Mouse (Mus musculus) limb, embryonic 10.5 days (tissue): ENCODE measurements around the gene Limk1. TPM values are rescaled to one million over a fixed set of nuclear protein-coding genes. Genes with fewer than 3 reads are reported as not detected.

ENCODE experiments used
- DNase-seq: peaks from one replicate; pipeline ENCODE4 v3.0.0-alpha.2; 2017; ENCODE audit warnings: low spot score
- H3K27ac ChIP-seq: fragments of 300-500 bp; sonication (generic); 2 replicates; pipeline ENCODE4 v1.5.1; 2016; ENCODE audit warnings: mild to moderate bottlenecking
- H3K27me3 ChIP-seq: fragments of 300-500 bp; sonication (generic); 2 replicates; pipeline ENCODE4 v1.6.1; 2016; ENCODE audit warnings: low read depth, mild to moderate bottlenecking; ENCODE audit not compliant: poor library complexity, severe bottlenecking
- H3K36me3 ChIP-seq: fragments of 300-500 bp; sonication (generic); 2 replicates; pipeline ENCODE4 v1.6.1; 2016; ENCODE audit warnings: mild to moderate bottlenecking, moderate library complexity
- H3K4me1 ChIP-seq: fragments of 300-500 bp; sonication (generic); 2 replicates; pipeline ENCODE4 v1.6.1; 2016
- H3K4me3 ChIP-seq: fragments of 300-500 bp; sonication (generic); 2 replicates; pipeline ENCODE4 v1.5.1; 2016; ENCODE audit warnings: mild to moderate bottlenecking, moderate library complexity
- H3K9me3 ChIP-seq: fragments of 300-500 bp; sonication (generic); replicated peaks from 2 replicates; pipeline ENCODE4 v1.6.1; 2016; ENCODE audit warnings: mild to moderate bottlenecking
- WGBS: fragments of 180-500 bp; shearing (Covaris S2); methylation state at CpG from one replicate; pipeline ENCODE4 v1.1.7; 2016; 5-methylcytosine and 5-hydroxymethylcytosine counted together
- polyA plus RNA-seq: library from polyadenylated mRNA; unstranded; fragments of >200 nt; fragmentation: Nextera tagmentation; extraction: Ambion mirVana; gene quantifications from 2 replicates; pipeline ENCODE4 v1.2.1, GENCODE M21; 2016

Limk1 gene
- polyA plus RNA-seq, 1 experiment from 2014 or later = 5.3 TPM

DNA sequence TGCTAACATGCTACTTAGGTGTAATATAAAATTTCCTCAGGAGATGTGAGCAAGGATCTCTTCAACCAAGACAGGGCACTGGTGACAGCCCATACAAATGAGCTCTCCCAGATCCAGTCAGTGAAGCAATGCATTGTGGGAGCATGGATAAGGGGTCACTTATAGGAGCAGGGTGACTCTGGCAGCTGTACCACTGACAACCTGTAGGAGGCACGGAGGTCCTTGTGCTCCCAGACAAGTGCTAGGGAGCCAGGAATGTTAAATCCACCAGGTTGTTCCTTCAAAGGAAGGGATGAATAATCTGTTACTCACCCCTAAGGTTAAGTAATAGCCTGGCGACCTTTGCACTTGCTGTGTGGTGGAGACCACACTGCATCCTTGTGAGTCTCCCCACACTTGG, 6.7 kb upstream of the Limk1 start:
- Histone ChIP-seq H3K4me1 (no peaks in the 10 kb centered on the region), H3K27me3 (no peaks in the 10 kb centered on the region; the same call in 1 of the 2 replicates), H3K36me3 (no peaks in the 10 kb centered on the region), H3K9me3 (no peaks in the 10 kb centered on the region), H3K4me3 (no peak overlapping the region), H3K27ac (no peak overlapping the region)
- WGBS = 14% methylated on average over 2 of the region's 2 CpGs
- DNase-seq = no peak

DNA sequence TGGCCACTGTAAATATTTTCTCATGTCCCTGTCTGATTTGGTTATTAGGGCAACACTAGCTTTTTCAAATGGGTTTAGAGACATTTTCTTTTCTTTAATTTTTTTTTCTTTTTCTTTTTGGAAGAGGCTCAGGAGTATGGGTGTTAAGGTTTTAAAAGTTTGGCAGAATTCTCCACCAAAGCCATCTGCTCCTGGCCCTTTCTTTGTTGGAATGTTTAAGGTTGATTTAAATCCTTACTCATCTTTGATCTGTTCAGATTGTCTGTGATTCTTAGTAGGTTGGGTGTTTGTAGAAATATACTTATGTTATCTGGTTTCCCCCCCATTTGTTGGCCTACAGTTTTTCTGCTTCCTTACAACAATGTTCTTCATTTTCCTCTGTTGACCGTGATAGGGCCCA, 4.3 kb upstream of the Limk1 start:
- Histone ChIP-seq H3K36me3 (no peaks in the 10 kb centered on the region), H3K27ac (no peak overlapping the region), H3K4me1 (peaks cover 17% of the 10 kb centered on the region), H3K4me3 (no peak overlapping the region), H3K9me3 (no peaks in the 10 kb centered on the region), H3K27me3 (no peaks in the 10 kb centered on the region; the same call in 1 of the 2 replicates)
- WGBS = 87% methylated on average over 1 of the region's 1 CpGs
- no peak for DNase-seq

DNA sequence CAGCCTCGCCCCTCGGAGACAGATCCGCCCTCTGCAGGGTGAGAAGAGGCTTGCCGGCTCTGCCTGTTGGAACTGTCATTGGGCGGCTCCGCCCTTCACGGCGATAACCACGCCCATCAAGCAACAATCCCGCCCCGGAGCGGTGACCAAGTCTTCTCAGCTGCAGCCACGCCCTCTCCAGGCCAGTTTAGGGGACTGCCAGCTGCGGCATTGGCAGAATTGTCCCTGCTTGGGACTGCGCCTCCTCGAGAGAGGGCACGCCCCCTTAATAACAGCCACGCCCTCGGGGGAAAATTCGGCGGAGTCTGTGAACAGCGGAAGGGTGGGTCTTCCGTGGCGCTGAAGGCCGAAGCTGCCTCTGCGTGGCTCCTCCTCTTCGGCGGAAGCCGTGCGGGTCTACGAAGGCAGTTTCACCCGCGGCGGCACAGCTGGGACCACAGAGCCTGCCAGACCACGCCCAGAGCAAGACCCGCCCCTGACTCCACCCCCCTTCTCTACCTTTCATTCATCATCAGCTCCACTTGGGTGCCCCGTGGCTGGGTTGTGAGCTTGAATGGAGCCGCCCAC, 403 bp upstream of the Limk1 start:
- peaks cover 19% of the 10 kb centered on the region for H3K4me1 ChIP-seq
- peaks cover 21% of the 10 kb centered on the region for H3K36me3 ChIP-seq
- H3K27ac ChIP-seq = peak overlapping the region; percentile 66
- peaks cover 19% of the 10 kb centered on the region for H3K27me3 ChIP-seq
- peak overlapping the region; percentile 84 for H3K4me3 ChIP-seq
- DNase-seq = peak; percentile 98
- WGBS = under 1% methylated on average over 38 of the region's 38 CpGs
- no peaks in the 10 kb centered on the region for H3K9me3 ChIP-seq

DNA sequence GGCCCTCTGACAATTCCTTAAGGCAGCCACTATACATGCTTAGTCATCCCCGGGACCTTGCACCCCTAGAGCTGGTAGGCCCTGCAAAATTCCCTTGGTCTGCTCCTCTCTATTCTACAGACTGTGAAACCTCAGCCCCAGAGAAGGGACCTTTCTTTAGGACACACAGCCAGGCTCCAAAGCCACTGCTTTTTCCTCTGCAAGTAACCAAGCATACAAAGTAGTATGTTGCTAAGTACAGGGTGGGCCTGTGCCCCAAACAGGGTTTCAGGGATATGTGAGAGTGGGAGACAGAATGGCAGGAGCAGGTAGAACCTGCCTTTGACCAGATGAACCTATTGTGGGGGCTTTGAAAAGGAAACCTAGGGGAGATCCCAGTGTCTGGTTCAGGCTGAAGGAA, 1.2 kb downstream of the Limk1 start:
- Histone ChIP-seq H3K4me3 (peak overlapping the region; percentile 84), H3K9me3 (no peaks in the 10 kb centered on the region), H3K27ac (no peak overlapping the region), H3K4me1 (peaks cover 19% of the 10 kb centered on the region), H3K27me3 (peaks cover 19% of the 10 kb centered on the region), H3K36me3 (peaks cover 23% of the 10 kb centered on the region)
- 100% methylated on average over 1 of the region's 1 CpGs for WGBS
- DNase-seq = no peak

DNA sequence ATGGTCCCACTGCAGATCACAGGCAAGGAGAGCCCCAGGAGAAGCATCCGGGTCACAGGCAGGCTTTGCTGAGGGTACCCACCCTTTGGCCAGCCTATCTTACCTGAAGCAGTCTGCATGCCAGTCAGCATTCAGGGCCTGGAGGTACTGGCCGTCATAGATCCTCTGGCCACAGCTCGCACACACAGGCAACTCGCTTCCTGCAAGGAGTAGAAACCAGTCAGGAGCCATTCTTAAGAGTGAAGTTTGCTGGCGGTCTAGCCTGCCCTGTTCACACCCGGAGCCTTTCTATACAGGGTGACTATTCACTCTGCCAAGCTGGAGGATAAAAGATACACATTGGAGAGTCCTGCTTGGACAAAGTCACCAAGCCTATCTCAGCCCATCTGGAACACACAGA, 1.9 kb downstream of the Limk1 start:
- H3K27me3 ChIP-seq = peaks cover 19% of the 10 kb centered on the region
- peaks cover 23% of the 10 kb centered on the region for H3K36me3 ChIP-seq
- no peak overlapping the region for H3K4me3 ChIP-seq
- H3K4me1 ChIP-seq = peaks cover 19% of the 10 kb centered on the region
- H3K27ac ChIP-seq = no peak overlapping the region
- no peak for DNase-seq
- no peaks in the 10 kb centered on the region for H3K9me3 ChIP-seq
- WGBS = 91% methylated on average over 6 of the region's 6 CpGs

DNA sequence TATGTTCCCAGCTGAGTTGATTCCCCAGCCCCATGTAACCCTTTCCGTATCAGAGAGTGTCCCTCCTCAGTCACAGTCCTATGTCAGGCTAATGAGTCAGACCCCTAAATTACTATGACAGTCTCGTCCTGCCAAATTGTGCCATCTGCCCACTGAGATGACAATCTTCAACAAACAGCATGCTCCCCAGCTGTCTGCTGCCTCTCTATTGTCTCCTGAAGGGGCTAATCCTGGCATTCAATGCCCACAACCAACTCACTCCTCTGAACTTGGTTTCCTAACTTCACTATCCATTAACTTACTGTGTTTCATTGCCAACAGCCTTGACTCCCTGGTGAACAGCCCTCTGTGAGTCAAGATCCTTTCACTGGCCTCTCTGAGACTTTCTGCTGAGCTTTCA, 4.0 kb downstream of the Limk1 start:
- H3K27ac ChIP-seq = no peak overlapping the region
- 88% methylated on average over 2 of the region's 2 CpGs for WGBS
- no peak for DNase-seq
- no peaks in the 10 kb centered on the region for H3K9me3 ChIP-seq
- H3K27me3 ChIP-seq = peaks cover 19% of the 10 kb centered on the region
- H3K36me3 ChIP-seq = peaks cover 23% of the 10 kb centered on the region
- peaks cover 15% of the 10 kb centered on the region for H3K4me1 ChIP-seq
- no peak overlapping the region for H3K4me3 ChIP-seq

DNA sequence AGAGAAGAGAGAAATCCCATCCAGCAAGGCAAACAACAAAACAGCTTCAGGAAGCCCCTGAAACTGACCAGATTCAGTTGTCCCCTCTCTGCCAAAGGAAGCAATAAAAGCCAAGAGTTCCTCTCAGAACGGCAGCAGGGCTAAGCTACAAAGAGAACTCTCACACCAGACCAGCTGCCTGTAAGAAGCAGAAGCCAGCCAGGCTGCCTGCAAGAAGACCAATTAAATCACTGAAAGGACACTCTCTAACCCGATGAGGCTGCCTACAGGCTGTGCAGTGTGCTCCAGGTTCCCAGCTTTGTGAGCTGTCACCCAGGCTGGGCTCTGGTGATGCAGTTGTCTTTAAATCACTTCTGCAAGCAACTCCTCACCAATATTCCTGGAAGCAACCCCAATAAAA, 4.6 kb downstream of the Limk1 start:
- H3K9me3 ChIP-seq = no peaks in the 10 kb centered on the region

DNA sequence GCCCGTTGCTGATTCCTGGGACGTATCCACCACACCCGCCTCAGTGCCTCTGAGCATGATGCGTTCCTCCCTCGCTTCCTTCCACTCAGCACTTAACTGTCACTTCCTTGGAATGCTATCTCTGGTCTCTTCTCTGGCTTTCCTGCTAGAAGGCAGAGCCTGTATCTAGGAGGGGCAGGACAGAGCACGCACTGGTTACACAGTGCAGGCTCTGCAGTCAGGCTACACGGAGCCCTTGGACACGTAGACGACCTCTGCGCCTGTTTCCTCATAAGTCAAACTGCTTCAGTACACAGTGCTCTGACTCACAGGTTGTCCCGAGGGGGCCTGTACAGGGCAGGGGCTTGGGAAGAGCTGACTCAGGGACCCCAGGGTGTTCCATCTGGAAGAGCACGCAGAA, 8.2 kb downstream of the Limk1 start:
- WGBS = 78% methylated on average over 12 of the region's 12 CpGs
- Histone ChIP-seq H3K36me3 (peaks cover 10% of the 10 kb centered on the region; the same call in 1 of the 2 replicates), H3K4me3 (no peak overlapping the region), H3K27me3 (no peaks in the 10 kb centered on the region), H3K27ac (peak overlapping the region; percentile 8; the same call in 1 of the 2 replicates), H3K4me1 (peaks cover 20% of the 10 kb centered on the region), H3K9me3 (no peaks in the 10 kb centered on the region)
- no peak for DNase-seq

More for the DNA sequence above, 4.6 kb downstream of the Limk1 start:
- Histone ChIP-seq H3K36me3 (peaks cover 23% of the 10 kb centered on the region), H3K4me3 (no peak overlapping the region), H3K4me1 (peaks cover 10% of the 10 kb centered on the region), H3K27me3 (peaks cover 19% of the 10 kb centered on the region), H3K27ac (no peak overlapping the region)
- WGBS = 52% methylated on average over 2 of the region's 2 CpGs
- no peak for DNase-seq

DNA sequence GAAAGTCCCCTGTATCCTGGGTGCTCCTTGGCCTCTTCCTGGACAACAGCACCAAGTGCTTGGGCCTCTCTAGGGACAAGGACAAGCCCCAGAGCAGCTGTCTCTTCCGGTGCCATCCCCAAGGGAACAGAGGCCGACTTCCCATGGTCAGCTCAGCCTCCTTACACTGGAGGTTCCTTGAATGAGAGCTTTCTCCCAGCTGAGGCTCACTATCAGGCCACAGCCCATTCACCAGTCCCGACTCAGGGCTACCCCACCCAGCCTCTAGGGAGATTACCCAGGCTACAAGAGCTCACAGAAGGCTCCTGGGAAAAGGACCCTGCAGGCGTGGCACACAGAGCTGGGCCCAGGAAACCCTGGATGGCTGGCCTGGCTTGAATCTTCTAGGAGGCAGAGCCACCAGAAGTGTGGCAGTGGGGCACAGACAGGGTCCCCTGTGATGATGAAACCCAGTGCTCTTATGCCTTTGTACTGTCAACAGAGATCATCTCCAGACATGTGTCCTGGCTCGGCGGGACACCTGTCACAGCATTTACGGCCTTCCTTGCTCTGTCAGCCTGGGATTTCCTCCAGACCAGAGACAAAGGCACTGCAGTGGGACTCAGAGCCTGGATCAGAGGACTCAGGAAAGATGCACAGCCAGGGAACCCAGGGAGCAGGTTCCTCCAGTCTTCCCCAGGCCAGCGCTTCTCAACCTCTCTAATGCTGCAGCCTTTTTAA, 9.4 kb downstream of the Limk1 start:
- H3K9me3 ChIP-seq = no peaks in the 10 kb centered on the region
- no peak overlapping the region for H3K4me3 ChIP-seq
- 55% methylated on average over 8 of the region's 8 CpGs for WGBS
- no peak for DNase-seq
- H3K27ac ChIP-seq = no peak overlapping the region
- H3K36me3 ChIP-seq = peaks cover 4% of the 10 kb centered on the region; the same call in 1 of the 2 replicates
- no peaks in the 10 kb centered on the region for H3K27me3 ChIP-seq
- peaks cover 22% of the 10 kb centered on the region for H3K4me1 ChIP-seq

DNA sequence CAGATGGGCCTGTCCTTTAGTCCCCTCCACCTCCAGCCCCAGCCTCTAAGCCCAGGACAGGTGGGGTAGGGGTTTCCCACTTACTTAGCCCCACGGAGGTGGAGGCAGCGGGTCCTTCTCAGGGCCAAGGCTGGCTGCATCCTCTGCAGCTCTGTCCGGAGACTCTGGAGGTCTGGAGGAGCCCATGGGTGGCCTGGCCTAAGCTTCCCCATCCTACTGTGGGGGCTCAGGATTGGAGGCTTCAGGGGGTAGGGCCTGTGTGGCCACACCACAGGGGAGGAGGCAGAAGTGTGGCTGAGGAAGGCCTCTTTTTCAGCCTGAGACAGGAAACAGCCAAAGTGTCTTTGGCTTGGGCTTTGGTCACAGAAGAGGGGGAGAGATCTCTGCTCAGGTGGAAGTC, 10.4 kb downstream of the Limk1 start:
- no peaks in the 10 kb centered on the region for H3K36me3 ChIP-seq
- H3K9me3 ChIP-seq = no peaks in the 10 kb centered on the region
- 91% methylated on average over 3 of the region's 3 CpGs for WGBS
- DNase-seq = no peak
- peaks cover 22% of the 10 kb centered on the region for H3K4me1 ChIP-seq
- H3K27ac ChIP-seq = no peak overlapping the region
- no peaks in the 10 kb centered on the region for H3K27me3 ChIP-seq
- no peak overlapping the region for H3K4me3 ChIP-seq

DNA sequence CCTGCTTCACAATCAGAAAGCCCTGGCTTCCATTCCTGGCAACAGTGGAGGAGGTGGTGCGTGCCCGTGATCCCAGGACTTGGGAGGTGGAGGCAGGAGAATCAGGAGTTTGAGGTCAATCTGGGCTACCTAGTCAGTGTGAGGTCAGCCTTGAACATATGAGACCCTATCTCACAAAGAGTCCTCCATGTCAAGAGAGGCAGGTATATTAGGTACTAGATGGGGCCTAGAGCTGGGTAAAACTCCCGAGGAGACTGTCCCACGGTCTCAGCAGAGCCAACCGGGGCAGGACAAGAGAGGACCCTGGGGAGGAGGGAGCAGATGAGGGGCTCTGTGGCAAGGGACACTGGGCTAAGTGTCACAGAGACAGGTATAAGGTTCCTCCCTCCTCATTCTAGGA, 10.9 kb downstream of the Limk1 start:
- no peak for DNase-seq
- H3K36me3 ChIP-seq = peaks cover 3% of the 10 kb centered on the region
- WGBS = 91% methylated on average over 5 of the region's 5 CpGs
- peaks cover 22% of the 10 kb centered on the region for H3K4me1 ChIP-seq
- no peaks in the 10 kb centered on the region for H3K9me3 ChIP-seq
- no peaks in the 10 kb centered on the region for H3K27me3 ChIP-seq
- no peak overlapping the region for H3K4me3 ChIP-seq
- H3K27ac ChIP-seq = no peak overlapping the region

DNA sequence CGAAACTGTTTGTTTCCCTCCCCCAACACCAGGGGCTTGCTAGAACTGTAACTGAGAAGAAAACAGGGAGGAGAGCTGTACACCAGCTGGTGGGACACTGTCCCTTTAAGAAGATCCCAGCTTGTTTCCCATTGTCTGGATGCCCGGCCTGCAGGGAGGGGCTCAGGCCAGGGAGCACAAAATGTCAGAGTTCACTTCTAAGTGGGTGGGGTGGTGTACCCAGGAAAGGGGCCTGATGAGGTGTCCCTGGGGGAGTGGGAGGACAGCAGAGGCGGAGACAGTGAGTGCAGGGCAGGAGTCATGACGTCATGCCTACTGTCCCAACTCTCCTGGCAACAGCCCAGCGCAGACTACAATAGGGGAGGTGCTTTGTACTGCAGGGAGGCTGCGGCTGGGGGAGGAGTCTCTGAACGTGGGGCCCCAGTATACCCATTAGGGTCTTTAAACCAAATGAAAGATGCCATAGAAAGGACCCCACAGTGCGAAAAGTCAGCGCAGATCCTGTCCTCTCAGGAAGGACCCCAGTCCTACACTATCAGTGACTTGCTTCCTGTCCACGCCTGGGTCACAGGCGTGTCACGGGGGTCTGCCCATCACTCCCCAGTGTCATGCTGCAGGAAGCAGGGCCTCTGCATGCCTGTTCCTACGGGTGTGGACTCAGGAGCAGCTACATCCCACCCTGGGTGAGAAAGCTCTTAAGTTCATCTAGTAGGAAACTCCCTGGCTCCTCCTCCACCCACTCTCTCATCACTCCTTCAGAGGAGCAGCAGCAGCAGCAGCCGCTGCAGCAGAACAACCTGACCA, 12.2 kb downstream of the Limk1 start:
- H3K4me1 ChIP-seq = peaks cover 22% of the 10 kb centered on the region
- H3K4me3 ChIP-seq = peak overlapping the region; percentile 45
- peak overlapping the region; percentile 83 for H3K27ac ChIP-seq
- peak; percentile 66 for DNase-seq
- no peaks in the 10 kb centered on the region for H3K9me3 ChIP-seq
- peaks cover 10% of the 10 kb centered on the region for H3K36me3 ChIP-seq
- H3K27me3 ChIP-seq = no peaks in the 10 kb centered on the region
- 4% methylated on average over 14 of the region's 14 CpGs for WGBS

DNA sequence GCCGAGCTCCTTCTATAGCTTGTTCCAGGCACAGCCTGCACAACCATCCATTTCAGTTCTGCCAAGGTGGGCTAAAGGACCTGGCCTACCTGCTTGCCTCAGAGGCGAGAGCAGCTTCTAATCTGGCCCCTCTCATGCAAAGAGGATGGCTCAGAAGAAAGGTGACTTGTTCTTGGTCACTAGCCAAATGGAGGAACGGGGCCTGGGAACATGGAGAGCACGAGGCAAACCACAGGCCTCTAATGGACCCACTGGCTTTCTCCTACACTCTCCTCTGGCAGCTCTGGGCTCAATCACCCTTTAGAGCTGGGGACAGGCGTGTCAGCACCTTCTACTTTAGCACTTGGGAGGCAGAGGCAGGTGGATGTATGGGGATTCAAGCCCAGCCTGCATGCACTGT, 13.4 kb downstream of the Limk1 start:
- H3K9me3 ChIP-seq = no peaks in the 10 kb centered on the region
- peaks cover 22% of the 10 kb centered on the region for H3K4me1 ChIP-seq
- H3K36me3 ChIP-seq = peaks cover 14% of the 10 kb centered on the region
- H3K27me3 ChIP-seq = no peaks in the 10 kb centered on the region
- peak overlapping the region; percentile 83 for H3K27ac ChIP-seq
- no peak for DNase-seq
- WGBS = 73% methylated on average over 5 of the region's 5 CpGs
- no peak overlapping the region for H3K4me3 ChIP-seq
